Mouse (Mus musculus): ENCODE data around the gene Tmem268.

- TF ChIP-seq CTCF (IDR thresholded peaks at IDR 0.05; ENCODE audit: control insufficient read depth, insufficient read depth, insufficient replicate concordance, low read depth, low read length) (no peak), POLR2A (IDR thresholded peaks at IDR 0.05; ENCODE audit: control insufficient read depth, low read depth, low read length) (no peak)
Measured at GRCm38 (mm10) chr4:63562742-63563141, 4.2 kb downstream of the Tmem268 start.

Data from testis, adult 2 months (tissue).